Mouse (Mus musculus) common myeloid progenitor, adult 5-6 weeks (primary cell): Measurements from ENCODE around the gene Hmgb1. TPM values are rescaled to one million over a fixed set of nuclear protein-coding genes. Genes with fewer than 3 reads are reported as not detected.

Experiments used
- ATAC-seq: replicated peaks from 2 replicates; pipeline ENCODE4 v1.8.0; 2016; ENCODE audit warnings: low read depth, mild to moderate bottlenecking, moderate TSS enrichment, inconsistent platforms; ENCODE audit not compliant: poor library complexity, severe bottlenecking
- total RNA-seq: library from RNA; stranded (forward); fragments of 200-1000, 187-1606 nt; gene quantifications from 2 replicates; pipeline ENCODE4 v1.2.3, GENCODE M21; 2017

Hmgb1 gene
- 1,044 and 1,081 TPM in 2 replicates for total RNA-seq

DNA sequence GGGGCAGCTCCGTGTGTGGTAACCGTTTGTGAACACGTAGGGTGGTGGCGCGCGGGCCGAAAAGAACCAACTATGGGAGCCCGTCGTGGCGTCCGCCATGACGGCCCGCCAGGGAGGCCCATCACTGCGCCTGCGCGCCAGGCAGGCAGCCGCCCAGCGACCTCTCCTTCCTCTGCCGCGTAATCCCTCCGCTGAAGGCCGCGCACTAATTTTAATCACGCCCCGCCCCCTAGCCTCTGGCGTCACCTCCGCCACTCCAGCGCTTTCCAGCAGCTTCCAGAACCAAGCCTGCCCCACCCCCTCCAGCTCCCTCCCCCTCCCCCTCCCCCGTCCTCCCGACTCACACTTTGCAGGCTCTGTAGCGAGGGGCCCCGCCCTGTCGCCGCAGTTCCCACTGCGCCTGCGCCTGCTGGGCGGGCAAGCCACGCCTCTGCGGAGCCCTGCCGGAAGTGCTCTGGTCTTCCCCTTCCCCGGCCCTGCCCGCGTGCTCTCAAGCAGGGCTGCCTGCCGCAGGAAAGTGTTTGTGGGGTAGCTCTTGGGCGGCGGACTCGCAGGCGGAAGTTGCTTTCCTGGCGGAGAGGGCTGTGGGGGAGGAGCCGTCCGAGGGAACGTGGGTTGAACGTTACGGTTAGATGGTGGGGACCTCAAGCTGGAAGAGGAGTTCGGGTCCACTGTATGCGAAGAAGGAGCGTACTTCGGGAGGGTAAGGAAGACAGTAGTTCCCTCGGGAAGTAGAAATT, at the start of gene Hmgb1, which contains the start of gene Uspl1:
Gene Hmgb1 (minus strand): TSS at position 386 of the 740 bp plus-strand sequence.
Gene Uspl1 (plus strand): TSS at position 247 of the 740 bp plus-strand sequence.
- peak; percentile 89 for ATAC-seq

DNA sequence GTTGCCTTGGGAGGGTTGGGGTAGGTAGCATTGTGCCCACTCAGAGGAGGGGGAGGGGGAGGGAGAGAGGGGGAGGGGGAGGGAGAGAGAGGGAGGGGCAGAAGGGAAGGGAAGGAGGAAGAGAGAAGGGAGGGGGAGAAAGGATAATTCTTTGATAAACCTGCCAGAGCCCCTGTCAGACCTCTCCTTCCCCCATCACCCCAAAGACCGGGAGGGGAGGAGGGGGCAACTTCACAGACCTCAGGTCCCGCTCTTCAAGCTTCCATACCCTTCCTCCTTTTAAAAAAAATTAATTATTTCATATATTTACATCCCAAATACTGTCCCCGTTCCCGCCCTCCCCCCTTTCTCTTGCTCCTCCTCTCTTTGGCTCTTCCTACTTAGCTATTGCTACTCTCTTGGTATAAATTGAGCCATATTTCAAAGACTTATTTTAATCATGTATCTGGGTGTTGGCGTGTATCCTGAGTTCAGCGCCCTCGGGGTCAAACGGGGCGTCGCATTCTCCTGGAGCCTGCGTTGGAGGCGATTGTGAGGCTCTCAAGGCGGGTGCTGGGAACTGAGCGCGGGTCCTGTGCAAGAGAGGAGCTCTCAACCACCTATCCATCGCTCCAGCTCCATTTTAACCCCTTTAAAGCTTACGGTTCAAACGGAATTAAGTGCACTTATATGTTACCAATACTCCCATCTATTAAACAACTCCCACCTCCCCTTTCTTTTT, 45.5 kb upstream of the Hmgb1 start:
- no peak for ATAC-seq

DNA sequence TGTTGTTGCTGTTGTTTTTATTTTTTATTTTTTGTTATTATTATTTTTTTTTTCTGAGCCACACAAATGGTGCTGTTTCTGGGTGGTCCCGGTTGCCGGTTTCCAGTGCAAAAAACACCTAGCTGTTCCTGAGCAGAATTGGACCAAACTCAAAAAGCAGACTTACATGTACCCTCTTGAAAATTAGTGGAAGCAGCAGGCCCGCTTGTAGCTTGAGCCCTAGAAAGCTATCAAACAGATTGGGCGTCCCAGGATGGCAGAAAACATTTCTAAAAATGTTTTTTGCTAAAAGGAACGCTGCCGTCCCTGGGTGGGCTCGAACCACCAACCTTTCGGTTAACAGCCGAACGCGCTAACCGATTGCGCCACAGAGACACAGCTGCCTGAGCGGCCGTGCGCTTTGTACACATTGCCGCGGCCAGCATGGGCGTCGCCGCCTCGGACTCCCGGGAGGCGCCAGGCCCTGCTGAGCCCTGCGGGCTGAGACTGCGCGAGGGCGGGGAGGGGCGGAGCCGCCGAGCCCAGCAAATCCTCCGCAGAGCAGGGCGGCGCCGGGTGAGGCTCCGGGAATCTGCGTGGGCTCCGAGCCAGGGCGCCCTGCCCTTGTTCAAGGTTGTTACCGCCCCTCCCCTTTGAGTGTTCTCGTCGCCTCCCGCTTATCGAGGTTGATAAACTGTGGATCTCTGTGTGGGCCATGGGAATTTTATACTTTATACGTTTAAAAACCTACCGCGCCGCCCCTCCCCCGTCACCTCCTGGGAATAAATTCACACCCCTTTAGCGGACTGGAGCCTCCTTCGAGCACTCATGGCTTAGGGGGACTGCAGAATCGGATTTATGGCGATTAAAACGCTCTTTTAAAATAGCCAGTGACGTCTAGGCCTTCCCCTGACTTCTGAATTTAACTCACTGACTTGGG, 44.7 kb upstream of the Hmgb1 start:
- peak; percentile 97 for ATAC-seq

DNA sequence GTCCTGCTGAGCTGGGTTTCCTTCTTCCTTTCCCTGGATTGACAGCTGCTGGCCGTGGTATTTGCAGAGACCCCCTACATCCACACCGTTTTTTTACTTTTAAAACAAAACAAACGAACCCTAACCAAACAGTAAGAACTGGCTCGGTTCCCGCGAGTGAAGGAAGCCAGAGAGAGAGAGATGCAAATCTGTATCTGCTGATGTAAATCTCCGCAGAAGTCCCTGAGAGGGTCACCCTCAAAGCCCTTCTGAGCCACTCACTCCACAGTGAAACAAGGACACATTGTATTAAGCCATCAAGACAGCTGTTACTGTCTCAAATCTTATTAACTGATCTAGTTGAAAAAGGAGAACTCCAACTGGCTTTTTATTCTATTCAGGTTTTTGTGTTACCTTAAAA, 40.4 kb upstream of the Hmgb1 start:
- no peak for ATAC-seq

DNA sequence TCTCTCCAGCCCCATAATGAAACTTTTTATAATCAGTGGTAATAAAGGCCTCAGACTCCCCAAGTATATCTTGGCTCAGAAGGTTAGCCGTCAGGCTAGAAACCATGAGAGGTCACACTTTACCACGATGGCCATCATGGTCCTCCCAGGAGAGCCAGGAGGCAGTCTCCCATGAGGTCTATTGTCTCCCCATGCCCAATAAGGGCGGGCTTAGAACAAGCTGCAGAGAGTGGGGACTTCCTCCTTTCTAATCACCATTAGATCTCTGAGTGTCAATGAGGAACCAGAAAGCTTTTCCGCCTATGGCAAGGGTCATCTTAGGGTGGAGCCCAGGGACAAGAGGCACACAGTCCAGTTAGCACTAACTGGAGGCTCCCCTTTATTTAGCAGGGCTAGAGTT, 37.1 kb upstream of the Hmgb1 start:
- ATAC-seq, result peak; percentile 69

DNA sequence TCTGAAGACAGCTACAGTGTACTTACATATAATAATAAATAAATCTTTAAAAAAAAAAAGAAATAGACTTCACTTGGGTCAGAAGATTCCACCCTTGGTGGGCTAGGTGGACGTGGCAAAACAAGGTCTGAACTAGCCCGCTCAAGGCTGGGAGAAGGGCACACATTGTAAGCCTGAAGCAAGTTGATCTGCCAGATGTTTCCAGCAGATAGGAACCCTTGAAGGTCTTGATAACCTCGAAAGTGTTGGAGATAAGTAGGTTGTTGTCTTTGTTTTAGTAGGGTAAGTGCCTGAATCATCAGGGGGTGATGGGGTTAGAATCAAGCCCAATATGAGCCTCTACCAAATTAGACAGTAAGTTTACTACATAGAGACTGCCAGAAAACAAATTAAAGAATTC, 35.2 kb upstream of the Hmgb1 start:
- ATAC-seq, result no peak

DNA sequence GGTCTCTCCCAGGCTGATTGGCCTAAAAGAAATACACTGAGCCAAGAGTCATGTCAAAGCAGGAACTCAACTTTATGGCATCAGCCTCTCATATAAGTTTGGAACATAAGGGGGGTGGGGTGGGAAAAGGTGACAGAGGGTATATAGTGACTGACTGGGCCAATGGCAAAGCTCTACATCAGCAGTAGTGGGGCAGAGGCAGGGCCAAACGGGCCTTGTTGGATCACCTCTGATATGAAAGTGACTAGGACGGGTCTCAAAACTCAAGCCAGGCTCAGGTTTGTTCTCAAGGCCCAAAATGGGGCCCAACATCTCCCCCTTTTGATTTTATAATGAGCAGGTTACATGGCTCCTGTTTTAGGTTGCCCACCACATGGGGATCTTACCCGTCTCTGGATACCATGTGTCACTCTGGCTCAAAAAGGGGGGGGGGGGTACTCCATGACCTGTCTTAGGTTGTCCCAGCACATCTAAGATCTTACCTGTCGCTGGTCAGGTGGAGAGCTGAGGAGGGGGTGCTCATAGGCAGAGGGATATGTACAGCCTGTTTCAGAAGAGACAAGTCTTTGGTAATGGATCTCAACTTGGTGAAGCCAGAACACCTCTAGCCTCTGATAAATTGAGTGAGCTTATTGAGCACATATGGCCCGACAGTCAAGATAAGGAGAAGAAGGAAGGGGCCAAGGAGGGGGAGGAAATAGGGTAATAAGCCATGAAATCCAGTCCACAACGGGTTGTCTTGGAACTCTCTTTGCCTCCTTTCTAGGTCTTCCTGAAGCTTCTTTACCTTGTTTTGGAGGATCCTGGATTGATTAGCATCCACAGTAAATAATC, 33.5 kb upstream of the Hmgb1 start:
- ATAC-seq, result no peak

DNA sequence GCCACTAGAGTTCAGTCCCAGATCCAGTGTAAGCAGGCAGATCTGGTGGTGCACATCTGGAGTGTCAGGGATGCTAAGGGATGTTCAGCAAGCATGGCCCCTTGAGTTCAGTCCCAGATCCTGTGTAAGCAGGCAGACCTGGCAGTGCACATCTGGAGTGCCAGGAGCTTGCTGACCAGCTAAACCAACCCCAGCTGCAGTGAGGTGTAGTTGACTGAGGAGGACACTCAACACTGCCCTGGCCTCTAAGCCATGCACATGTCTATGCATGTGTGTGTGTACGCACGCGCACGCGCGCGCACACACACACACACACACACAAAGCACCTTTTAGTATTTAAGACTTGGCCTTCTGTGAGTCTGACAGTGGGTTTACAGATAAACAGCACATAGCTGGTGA, 31.3 kb upstream of the Hmgb1 start:
- no peak for ATAC-seq

DNA sequence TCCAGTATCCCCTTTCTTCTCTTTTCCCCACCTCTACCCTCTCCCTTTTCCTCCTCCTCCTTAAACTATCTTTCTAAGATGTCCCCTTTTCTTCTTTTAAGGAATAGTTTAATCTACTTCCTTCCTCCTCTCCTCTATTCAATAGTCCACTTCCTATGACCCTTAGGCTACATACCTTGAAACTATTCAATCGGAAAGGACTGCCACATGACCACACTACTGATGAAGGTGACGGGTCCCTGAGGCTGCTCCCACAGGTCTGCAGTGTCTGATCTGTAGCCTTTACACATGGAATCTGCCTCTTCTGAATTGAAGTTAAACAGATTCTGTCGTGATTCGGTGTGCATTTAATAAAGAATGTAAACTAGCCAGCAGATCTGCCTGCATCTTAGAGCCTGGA, 28.5 kb upstream of the Hmgb1 start:
- ATAC-seq, result no peak

DNA sequence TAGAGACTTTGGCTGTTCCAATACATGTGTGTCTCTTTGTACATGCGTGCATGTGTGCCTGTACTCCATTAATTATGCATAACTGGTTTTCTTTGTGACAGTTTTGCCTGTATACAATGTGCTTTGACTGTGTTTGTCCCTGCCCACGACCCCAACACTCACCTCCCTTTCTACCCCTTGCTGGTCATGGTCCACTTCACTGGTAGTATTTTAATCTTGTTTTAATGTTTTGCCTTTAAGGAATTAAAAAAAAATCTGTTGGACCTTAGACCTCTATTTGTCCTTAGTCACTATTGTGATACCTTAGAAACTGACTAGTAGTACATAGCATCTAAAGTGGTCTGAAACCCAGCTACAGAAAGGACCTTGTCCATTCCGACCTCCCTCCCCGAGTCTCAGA, 26.8 kb upstream of the Hmgb1 start:
- no peak for ATAC-seq

DNA sequence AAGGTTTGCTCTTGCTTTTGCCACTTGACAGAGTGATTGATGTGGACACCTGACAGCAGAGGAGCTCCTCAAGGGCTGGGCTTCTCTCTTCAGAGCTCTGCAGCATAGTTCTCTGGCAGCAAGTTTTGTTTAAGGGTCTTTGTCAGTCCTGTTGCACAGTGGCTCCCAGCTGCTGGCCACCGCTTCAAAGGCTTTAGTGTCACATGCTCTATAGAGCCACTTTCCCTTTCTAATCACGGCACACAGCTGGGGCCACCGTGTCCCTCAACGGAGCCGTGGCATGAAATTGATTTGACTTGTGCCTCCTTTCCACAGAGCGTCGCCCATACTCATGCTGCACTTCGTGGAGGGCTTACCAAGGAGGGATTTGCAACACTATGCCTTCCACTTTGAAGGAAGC, 25.0 kb upstream of the Hmgb1 start:
- ATAC-seq, result no peak

DNA sequence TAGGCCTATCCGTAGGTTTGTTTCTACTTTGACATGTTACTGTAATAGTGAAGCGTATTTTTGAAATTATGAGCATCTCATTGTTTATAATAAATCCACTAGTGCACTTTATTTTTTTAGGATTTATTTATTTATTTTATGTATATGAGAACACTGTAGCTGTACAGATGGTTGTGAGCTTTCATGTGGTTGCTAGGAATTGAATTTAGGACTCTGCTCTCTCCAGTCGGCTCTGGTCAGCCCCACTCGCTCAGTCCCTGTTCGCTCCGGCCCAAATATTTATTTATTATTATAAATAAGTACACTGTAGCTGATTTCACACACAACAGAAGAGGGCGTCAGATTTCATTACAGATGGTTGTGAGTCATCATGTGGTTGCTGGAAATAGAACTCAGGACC, 24.5 kb upstream of the Hmgb1 start:
- no peak for ATAC-seq

DNA sequence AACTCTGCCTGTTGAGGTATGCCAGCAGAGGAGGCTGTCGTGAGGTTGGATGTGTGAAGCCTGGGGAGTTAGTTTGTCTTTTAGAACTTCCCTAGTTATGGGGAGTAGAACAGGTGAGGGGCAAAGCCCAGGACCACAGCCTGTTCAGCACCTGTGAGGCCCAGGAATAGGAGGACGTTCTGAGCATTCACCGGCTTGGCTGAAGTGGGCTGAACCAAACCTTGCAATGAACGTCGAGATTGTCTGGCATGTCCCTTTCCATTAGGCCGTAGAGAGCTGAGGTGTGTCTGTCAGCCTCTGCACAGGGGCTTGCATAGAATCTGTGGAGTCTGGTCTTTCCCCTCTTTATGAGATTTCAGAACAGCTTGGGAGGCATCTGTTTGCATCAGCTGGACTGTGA, 23.4 kb upstream of the Hmgb1 start:
- ATAC-seq, result no peak

DNA sequence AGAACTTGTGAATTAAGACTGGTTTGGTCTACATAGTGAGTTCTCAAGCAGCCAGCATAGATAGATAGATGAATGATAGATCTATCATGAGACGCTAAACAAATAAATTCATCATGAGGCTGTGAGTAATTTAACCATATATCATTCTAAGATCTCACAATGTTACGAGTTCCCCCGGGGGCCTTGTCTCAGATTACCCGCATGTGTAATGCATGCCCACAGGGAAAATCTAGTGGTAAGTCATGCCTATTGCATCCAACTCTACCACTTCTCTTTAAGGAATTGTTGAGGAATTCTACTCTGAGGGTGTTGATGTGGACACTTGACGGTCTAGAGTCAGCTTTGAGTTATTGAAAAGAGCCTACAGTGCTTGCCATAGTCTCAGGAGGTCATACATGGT, 22.0 kb upstream of the Hmgb1 start:
- no peak for ATAC-seq

DNA sequence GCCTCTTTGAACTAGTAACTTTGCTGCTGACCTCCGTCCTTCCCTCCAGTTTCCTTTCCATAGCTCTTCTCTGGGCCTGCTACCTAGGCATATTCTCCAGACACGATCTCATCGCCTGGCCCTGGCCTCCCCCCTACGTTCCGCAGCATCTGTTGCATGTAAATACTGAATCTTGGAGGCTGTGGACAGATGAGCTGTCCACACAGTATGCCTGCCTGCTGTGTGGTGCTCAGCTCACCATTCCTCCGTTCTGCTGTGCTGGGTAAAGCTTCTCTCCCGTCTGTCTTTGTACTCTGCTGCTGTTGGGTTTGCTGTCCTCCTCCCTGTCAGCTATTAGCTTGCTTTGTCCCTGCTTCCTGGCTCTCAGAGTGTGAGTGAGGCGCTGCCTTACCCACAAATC, 21.0 kb upstream of the Hmgb1 start:
- no peak for ATAC-seq

DNA sequence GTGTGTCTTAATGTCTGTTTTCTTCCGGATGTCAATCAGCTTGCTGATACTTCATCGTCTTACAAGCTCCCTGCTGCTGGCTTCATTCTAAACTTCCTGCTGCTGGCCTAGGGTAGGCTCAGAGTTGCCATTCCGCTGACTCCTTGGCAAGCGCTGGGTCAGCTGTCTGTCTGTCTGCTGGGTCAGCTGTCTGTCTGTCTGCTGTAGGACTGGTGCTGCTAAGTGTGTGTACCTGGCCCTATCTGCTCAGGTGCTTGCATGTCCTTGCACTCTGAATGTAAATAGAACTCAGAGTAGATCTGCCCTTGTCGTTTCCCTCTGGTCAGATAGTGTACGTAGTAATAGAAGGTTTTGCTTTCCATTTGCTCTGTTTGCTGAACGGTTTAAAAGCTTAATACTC, 20.5 kb upstream of the Hmgb1 start:
- ATAC-seq, result no peak

DNA sequence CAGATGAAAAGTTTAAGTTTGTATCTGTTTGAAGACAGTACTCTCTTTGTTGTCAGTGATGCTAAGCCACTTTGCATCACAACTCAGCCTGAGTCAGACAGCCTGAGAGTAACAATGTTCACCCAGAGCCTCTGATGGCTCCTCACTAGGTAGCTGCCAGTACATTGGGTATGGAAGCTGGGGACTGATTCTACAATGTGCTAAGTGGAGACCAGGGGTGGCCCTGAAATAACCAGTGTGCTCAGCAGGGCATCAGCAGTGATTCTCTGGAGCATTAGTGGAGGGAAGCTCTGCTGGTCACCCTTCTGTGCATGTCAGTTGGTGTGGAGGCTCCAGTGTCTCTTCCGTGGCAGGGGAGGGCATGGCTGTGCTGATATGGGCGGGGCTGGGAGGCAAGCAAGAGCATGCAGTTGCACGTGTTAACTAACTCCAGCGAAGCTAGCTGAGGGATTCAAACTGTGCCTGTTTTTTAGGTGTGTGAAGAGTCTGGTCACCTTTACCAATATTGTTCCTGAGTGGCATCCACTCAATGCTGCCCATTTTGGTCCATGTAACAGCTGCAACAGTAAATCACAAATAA, 19.6 kb upstream of the Hmgb1 start:
- no peak for ATAC-seq

DNA sequence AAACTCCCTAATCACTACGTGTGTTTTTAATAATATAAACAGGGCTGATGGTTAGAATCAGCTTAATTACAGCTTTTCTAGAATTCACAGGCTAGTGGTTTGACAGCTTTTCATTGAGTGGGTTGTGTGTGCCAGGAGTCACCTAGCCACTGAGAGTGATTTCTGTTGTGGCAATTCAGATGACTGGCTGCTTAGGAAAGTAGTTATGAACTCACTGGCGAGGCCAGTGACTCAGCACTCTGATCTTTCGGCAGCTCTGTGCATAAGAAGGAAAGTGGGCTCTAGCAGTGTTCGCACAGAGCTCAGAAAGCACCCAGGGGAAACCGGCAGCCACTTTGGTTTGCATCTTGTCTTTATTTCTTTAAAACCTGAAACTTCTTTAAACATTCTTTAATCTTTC, 18.7 kb upstream of the Hmgb1 start:
- ATAC-seq, result peak; percentile 95

DNA sequence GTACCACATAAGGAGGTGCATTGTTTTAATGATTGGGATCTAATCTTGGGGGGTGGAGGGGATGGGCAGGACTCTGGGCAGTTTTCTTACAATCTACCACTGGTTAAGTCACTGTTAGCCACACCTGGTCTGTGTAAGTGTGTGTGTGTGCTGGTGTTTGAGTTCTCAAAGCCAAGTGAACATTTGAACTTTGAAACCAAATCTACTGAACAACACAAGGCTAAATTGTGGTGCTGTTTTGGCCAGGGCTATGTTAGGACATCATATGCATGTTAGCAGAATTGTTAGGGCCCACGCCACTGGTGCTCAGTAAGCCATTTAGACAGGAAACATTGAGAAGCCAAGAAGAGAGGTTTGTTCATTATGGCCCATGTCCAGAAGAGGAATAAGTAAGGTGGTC, 14.5 kb upstream of the Hmgb1 start:
- ATAC-seq, result no peak

DNA sequence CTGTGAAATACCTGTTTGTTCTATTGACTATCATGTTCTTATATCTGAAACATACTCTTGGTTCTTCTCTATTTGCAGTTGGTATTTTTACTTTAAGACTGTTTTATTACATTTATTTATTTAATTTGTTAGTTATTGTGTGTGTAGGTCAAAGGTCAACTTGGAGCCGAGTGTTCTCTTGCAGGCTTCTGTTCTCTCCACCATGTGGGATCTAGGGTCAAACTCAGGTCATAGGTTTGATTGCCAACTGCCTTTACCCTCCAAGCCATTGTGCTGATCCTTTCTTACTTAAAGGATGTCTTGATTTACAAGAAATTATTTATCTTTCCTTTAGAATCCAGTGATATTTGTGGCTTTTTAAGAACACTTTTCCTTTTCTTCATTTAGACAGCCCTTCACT, 12.3 kb upstream of the Hmgb1 start:
- ATAC-seq, result no peak
